Mouse (Mus musculus) kidney, embryonic 15.5 days (tissue): ENCODE measurements at regions not wholly inside any gene's neighbourhood (a gene's known extent, or its start where the extent isn't known, plus 50 kb on each side); places are given as distances from the start of the nearest gene placed in this dataset.
A peak's percentile ranks its signal among the peaks of the same experiment; 100 is the strongest.

Experiments used
- ATAC-seq: fragments of 200-750 bp; cut with Nextera tagmentation; replicated peaks from 2 replicates; pipeline ENCODE4 v1.8.0; 2017; ENCODE audit warnings: moderate TSS enrichment; ENCODE audit not compliant: low FRiP score
- H3K27ac ChIP-seq: fragments of 300-500 bp; sonication (generic); 2 replicates; pipeline ENCODE4 v1.5.1; 2015; ENCODE audit warnings: mild to moderate bottlenecking, inconsistent platforms
- H3K27me3 ChIP-seq: fragments of 300-500 bp; sonication (generic); 2 replicates; pipeline ENCODE4 v1.6.1; 2015; ENCODE audit warnings: inconsistent platforms
- H3K36me3 ChIP-seq: fragments of 300-500 bp; sonication (generic); 2 replicates; pipeline ENCODE4 v1.6.1; 2015; ENCODE audit warnings: inconsistent platforms
- H3K4me1 ChIP-seq: fragments of 300-500 bp; sonication (generic); 2 replicates; pipeline ENCODE4 v1.6.1; 2015; ENCODE audit warnings: inconsistent platforms
- H3K4me2 ChIP-seq: fragments of 300-500 bp; sonication (generic); 2 replicates; pipeline ENCODE4 v1.6.1; 2015; ENCODE audit warnings: moderate library complexity, mild to moderate bottlenecking, inconsistent platforms
- H3K4me3 ChIP-seq: fragments of 300-500 bp; sonication (generic); replicated peaks from 2 replicates; pipeline ENCODE4 v1.5.1; 2015; ENCODE audit warnings: mild to moderate bottlenecking, inconsistent platforms
- H3K9ac ChIP-seq: fragments of 300-500 bp; sonication (generic); 2 replicates; pipeline ENCODE4 v1.6.1; 2015; ENCODE audit warnings: mild to moderate bottlenecking, inconsistent platforms
- H3K9me3 ChIP-seq: fragments of 300-500 bp; sonication (generic); replicated peaks from 2 replicates; pipeline ENCODE4 v1.6.1; 2016; ENCODE audit warnings: inconsistent platforms
- WGBS: fragments of 180-500 bp; shearing (Covaris S2); methylation state at CpG from one replicate; pipeline ENCODE4 v1.1.7; 2015; ENCODE audit warnings: mixed read lengths; 5-methylcytosine and 5-hydroxymethylcytosine counted together

DNA sequence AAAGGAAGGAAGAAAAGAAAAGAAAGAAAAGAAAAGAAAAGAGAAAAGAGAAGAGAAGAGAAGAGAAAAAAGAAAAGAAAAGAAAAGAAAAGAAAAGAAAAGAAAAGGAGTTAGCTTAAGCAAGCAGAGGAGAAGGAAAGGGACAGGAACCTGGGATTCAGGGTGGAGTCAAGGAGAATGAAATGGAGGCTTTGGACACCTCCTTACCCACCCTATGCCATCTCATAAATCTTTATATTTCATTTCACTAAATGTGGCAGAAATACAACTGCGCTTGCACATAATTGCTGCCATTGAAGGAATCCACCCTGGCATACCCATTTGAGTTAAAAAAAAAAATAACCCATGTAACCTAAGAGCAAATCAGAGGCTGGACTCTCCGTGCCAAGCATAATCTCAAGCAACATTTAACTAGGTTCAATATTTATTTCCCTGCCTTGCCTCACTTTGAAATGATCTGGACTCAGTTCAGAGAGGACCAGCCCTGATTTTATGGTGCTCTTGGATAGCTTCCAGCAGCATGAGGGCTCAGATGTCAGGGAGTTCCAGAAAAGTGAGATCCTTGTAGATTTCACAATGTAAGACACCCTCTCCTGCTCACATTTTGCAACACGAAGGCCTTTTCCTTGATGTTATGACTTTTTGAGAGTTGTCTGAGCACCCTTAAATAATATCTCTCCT is 456.2 kb downstream of the Pik3r1 start:
- Histone ChIP-seq H3K4me1 (peaks cover 14% of the 10 kb centered on the region; the same call in 1 of the 2 replicates), H3K27me3 (no peaks in the 10 kb centered on the region), H3K36me3 (no peaks in the 10 kb centered on the region), H3K9me3 (no peaks in the 10 kb centered on the region), H3K27ac (0 out of 2 replicates have a peak overlapping the region, but pooled peaks have one; percentile 20), H3K4me3 (no peak overlapping the region), H3K9ac (no peak overlapping the region), H3K4me2 (no peak overlapping the region)
- WGBS = 27% methylated on average over 3 of the region's 3 CpGs
- ATAC-seq = 0 out of 2 replicates have a peak, but pooled peaks have one; percentile 58

DNA sequence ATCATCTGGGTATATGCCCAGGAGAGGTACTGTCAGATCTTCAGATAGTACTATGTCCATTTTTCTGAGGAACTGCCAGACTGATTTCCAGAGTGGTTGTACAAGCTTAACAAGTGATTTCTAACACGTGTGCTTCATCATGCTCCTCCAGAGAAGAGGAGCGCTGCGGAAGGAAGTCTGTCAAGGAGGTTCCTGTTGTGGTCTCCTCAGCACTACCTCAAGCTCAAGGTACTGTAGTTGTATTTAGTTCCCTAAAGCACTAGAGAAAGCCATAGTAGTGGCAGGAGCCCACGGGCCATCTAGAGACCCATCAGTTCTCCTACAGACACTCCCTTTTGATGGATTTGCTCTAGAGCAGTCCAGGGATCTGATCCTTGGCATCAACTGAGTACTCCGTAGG is 459.3 kb downstream of the Pik3r1 start:
- ATAC-seq = no peak
- H3K9ac ChIP-seq = no peak overlapping the region
- 85% methylated on average over 5 of the region's 5 CpGs for WGBS

DNA sequence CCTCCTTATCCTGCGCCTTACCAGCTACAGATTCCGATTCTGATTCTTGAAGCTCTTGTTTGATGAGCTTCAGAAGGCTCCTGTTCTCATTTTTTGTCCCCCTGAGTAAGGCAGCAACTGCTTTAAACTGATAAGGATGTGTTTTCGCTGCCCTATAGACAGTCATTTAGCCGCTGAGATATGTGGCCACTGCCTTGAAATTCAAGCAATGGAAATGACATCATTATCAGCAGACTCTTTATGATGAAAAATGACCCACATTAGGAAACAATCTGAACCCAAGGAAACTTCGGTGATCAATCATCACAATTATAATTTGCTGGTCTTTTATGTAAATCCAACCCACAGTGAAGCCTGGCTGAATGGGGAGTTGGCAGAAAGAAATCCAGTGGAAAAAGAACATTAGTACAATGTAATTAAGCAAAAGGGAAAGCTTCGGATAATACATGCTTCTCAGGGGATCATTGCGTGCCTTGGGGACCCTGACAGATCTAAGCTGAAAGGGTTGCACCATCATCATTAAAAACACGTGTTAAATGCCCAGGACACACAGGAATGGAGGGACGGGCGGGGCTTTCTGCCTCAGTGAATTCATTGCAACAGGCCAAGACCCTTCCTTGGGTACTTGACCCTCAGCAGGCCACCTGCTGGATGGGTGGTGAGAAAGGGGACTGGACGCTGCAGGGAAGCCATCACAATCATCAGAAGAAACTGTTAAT is 462.2 kb downstream of the Pik3r1 start:
- H3K27ac ChIP-seq = no peak overlapping the region
- H3K36me3 ChIP-seq = no peaks in the 10 kb centered on the region
- WGBS = 66% methylated on average over 11 of the region's 11 CpGs
- H3K4me1 ChIP-seq = 0 out of 2 replicates have a peak, but pooled peaks cover under 1% of the 10 kb centered on the region
- no peaks in the 10 kb centered on the region for H3K27me3 ChIP-seq
- no peak for ATAC-seq
- H3K4me2 ChIP-seq = no peak overlapping the region
- H3K4me3 ChIP-seq = no peak overlapping the region
- no peak overlapping the region for H3K9ac ChIP-seq
- no peaks in the 10 kb centered on the region for H3K9me3 ChIP-seq

More for the DNA sequence above, 459.3 kb downstream of the Pik3r1 start:
- no peak overlapping the region for H3K27ac ChIP-seq
- H3K4me3 ChIP-seq = no peak overlapping the region
- no peaks in the 10 kb centered on the region for H3K36me3 ChIP-seq
- no peak overlapping the region for H3K4me2 ChIP-seq
- peaks cover 10% of the 10 kb centered on the region; the same call in 1 of the 2 replicates for H3K4me1 ChIP-seq
- H3K27me3 ChIP-seq = no peaks in the 10 kb centered on the region
- no peaks in the 10 kb centered on the region for H3K9me3 ChIP-seq

DNA sequence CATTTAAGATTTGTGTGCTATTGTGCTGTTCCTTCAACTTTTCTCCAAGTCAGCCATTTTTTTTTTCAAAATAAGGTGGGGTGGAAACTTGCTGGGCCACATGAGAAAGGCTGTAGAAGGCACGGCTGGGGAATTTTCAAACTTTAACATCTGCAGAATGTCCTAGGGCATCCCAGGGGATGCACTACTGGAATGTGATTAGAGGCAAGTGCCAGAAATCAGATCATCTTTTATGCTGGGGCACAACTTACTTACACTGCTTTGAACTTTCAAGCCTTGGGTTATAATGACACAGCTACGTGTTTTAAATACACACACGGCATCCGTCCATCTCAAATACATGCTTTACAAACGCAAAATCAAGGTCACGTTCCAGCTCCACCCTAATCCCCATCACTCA is 463.0 kb downstream of the Pik3r1 start:
- H3K4me2 ChIP-seq = no peak overlapping the region
- H3K36me3 ChIP-seq = no peaks in the 10 kb centered on the region
- H3K9me3 ChIP-seq = no peaks in the 10 kb centered on the region
- ATAC-seq = no peak
- H3K27me3 ChIP-seq = no peaks in the 10 kb centered on the region
- 56% methylated on average over 6 of the region's 6 CpGs for WGBS
- H3K27ac ChIP-seq = no peak overlapping the region
- no peak overlapping the region for H3K9ac ChIP-seq
- H3K4me3 ChIP-seq = no peak overlapping the region
- H3K4me1 ChIP-seq = no peaks in the 10 kb centered on the region

DNA sequence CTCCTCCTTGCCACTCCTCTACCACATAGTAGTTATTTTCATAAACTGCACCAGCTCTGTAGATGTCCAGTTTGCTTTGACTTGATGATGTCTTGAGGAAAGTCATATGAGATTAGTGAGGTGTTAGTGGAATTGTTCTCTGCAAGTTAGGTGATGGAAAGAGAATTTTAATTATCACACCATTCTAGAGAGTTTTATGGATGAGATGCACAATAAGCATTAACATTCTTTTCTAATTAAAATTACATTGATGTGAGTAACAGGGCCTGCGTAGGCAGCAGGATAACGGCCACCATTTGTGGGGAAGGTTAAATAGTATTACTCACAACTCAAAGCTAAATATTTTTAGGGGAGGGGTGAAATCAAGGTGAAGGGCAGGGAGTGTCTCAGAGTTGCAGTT is 466.7 kb downstream of the Pik3r1 start:
- no peaks in the 10 kb centered on the region for H3K27me3 ChIP-seq
- no peak overlapping the region for H3K4me3 ChIP-seq
- 66% methylated on average over 2 of the region's 2 CpGs for WGBS
- no peaks in the 10 kb centered on the region for H3K36me3 ChIP-seq
- H3K4me2 ChIP-seq = no peak overlapping the region
- no peaks in the 10 kb centered on the region for H3K9me3 ChIP-seq
- no peak for ATAC-seq
- no peaks in the 10 kb centered on the region for H3K4me1 ChIP-seq
- no peak overlapping the region for H3K9ac ChIP-seq
- no peak overlapping the region for H3K27ac ChIP-seq

DNA sequence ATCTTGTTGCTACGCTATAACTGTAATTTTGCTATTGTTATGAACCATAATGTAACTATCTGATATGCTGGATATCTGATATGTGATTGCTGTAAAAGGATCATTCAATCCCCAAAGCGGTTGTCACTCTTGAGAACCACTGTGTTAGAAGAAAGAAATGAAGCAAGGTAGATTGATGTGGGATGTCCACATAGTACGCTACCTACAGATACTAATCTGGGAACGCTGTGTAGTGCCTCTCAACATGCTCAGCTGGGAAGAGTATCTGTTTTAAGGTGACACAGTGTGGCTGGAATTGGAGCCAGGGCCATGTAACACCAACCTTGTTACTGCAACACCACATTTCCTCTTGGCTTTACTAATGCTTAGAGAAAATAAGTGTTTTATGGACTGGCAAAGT is 456.2 kb upstream of the Slc30a5 start:
- 90% methylated on average over 4 of the region's 4 CpGs for WGBS
- no peaks in the 10 kb centered on the region for H3K27me3 ChIP-seq
- no peak overlapping the region for H3K27ac ChIP-seq
- H3K4me3 ChIP-seq = no peak overlapping the region
- no peak overlapping the region for H3K4me2 ChIP-seq
- no peaks in the 10 kb centered on the region for H3K36me3 ChIP-seq
- no peak for ATAC-seq
- H3K9me3 ChIP-seq = no peaks in the 10 kb centered on the region
- no peak overlapping the region for H3K9ac ChIP-seq
- H3K4me1 ChIP-seq = no peaks in the 10 kb centered on the region

DNA sequence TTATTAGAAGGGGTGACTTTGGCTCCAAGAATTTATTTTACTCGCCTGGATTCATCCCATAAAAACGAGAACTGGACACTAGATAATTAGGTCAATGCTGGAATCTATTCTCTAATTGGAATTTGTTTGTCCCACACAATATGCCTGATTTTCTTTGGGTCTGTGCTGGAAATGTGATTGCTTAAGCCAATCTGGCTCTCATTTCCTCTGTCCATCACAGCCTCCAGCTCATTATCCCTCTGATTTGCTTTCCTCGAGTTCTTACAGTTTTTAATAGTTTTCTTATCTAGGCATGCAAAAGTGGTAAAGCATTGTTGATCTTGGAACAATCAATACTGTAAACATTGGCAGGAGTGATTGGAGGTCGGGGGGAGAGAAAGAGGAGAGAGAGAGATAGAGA is 453.9 kb upstream of the Slc30a5 start:
- Histone ChIP-seq H3K27ac (no peak overlapping the region), H3K9me3 (no peaks in the 10 kb centered on the region), H3K9ac (no peak overlapping the region), H3K4me2 (no peak overlapping the region), H3K36me3 (no peaks in the 10 kb centered on the region), H3K4me1 (no peaks in the 10 kb centered on the region), H3K4me3 (no peak overlapping the region), H3K27me3 (no peaks in the 10 kb centered on the region)
- ATAC-seq = no peak
- WGBS = 53% methylated on average over 4 of the region's 4 CpGs

DNA sequence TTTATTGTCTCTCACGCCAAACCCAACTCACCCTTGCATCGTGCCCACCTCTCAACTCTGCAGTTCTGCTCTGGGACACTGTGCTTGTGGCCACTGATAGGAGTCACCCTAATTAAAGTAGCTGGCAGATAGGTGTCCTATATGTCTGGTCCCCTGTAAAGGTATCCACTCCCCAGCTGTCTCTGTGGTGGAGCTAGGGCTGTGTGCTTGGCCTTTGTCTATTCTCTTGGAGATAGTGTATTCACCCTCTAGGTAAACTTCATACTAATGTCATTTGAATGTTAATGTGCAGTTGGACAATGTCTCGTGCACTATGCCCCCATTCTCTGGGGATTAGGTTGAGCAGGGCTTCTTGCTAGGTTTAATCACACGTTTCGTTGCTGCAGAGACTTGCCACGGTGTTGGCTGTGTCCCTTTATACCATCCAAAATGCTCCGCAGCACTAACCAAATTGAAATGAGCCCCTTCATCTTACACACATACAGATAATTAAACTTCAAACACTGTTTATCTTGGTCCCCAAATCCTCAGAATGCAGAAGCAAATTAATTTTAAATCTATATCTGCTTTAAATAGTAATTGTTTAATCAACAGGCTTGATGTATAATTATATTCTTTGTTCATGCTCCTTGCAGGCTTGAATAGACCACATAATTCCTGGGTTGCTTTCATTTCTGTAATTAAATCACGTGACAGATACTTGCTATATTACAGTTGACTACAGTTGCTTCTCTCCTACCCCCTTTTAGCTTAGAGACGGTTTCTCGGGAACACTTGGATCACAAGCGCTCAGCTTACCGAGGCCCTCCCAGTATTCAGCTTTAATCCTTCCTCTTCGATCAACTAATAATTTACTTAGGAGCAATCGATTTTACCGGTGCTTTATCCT is 453.0 kb upstream of the Slc30a5 start:
- ATAC-seq = no peak
- H3K4me1 ChIP-seq = no peaks in the 10 kb centered on the region
- no peaks in the 10 kb centered on the region for H3K9me3 ChIP-seq
- WGBS = 86% methylated on average over 15 of the region's 15 CpGs
- H3K36me3 ChIP-seq = no peaks in the 10 kb centered on the region
- H3K4me2 ChIP-seq = no peak overlapping the region
- H3K27me3 ChIP-seq = no peaks in the 10 kb centered on the region
- H3K27ac ChIP-seq = no peak overlapping the region
- H3K9ac ChIP-seq = no peak overlapping the region
- no peak overlapping the region for H3K4me3 ChIP-seq

DNA sequence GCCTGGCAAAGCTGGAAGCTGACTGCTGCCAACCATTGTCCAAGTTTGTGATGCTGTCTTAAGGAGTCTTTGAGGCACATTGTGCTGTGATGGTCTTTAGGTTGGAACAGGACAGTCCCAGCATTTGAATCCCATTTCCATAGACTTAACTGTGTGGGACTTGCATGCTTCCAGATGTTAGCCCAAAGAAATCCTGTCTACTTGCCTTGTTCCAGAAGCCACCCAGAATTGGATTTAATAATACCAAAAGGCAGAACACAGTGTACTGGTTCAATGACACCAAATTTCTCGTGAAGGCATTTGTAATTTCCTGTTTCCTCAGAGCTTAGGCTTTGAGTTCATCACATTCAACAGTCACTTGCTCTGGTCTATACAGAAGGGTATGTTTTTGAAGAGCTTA is 444.9 kb upstream of the Slc30a5 start:
- 80% methylated on average over 1 of the region's 1 CpGs for WGBS
- H3K27me3 ChIP-seq = no peaks in the 10 kb centered on the region
- H3K27ac ChIP-seq = no peak overlapping the region
- no peak overlapping the region for H3K9ac ChIP-seq
- H3K4me3 ChIP-seq = no peak overlapping the region
- H3K4me2 ChIP-seq = no peak overlapping the region
- H3K9me3 ChIP-seq = no peaks in the 10 kb centered on the region
- ATAC-seq = no peak
- no peaks in the 10 kb centered on the region for H3K36me3 ChIP-seq
- H3K4me1 ChIP-seq = 0 out of 2 replicates have a peak, but pooled peaks cover 3% of the 10 kb centered on the region

DNA sequence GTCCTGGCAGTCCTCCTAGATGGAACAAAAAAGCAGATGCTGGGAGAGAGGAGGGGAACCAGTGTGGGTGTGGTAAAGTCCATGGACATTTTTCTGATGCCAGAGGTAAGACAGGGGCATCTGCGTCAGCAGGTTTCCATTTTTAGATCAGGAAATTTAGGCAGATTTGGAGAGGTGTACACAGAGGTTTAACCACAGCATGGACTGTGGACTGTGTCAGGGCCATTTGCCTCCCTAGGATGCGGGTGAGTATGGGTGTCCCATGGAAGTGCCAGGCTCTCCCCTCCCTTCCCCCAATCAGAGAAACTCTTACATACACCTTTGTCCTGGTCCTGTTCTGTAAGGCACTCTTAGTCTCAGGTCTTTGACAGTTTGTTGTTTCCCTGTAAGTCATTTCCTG is 443.5 kb upstream of the Slc30a5 start:
- Histone ChIP-seq H3K9ac (no peak overlapping the region), H3K4me2 (no peak overlapping the region), H3K27ac (no peak overlapping the region), H3K9me3 (no peaks in the 10 kb centered on the region), H3K27me3 (no peaks in the 10 kb centered on the region), H3K4me3 (no peak overlapping the region), H3K36me3 (no peaks in the 10 kb centered on the region), H3K4me1 (0 out of 2 replicates have a peak, but pooled peaks cover 3% of the 10 kb centered on the region)
- ATAC-seq = no peak
- WGBS = 90% methylated on average over 2 of the region's 2 CpGs

DNA sequence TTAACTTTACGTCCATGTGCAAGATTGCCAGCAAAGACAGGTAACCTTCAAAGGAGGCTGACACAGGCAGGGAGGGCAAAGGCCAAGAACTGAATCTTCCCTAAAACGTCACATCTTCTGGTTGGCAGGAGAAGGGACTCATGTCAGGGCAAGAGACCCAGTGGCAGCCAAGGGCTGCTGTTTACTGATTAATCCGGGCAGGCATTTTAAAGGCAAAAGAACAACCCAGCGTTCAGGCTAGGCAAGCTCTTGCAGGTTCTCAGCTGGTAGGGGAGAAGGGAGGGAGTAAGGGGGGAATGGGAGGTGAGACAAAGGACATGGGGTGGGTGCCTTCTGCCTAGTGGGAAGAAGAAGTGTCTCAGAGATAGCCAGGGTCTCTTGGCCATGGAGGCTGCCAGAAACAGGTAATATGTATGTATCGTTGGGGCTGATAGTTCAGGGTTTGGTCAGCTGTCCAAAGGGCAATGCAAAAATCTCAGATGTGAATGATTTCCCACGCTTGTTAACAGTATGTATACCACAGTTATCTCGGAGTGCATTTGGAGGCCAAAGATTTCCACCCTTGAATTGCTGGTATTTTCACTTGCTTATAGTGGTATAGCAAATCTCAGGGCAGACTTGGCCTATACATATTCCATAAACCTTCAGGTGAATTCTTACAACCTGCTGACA is 441.4 kb upstream of the Slc30a5 start:
- Histone ChIP-seq H3K36me3 (no peaks in the 10 kb centered on the region), H3K9me3 (no peaks in the 10 kb centered on the region), H3K4me3 (no peak overlapping the region), H3K27ac (peak overlapping the region; percentile 48; the same call in 1 of the 2 replicates), H3K4me1 (0 out of 2 replicates have a peak, but pooled peaks cover 3% of the 10 kb centered on the region), H3K9ac (no peak overlapping the region), H3K27me3 (no peaks in the 10 kb centered on the region), H3K4me2 (no peak overlapping the region)
- WGBS = 62% methylated on average over 7 of the region's 7 CpGs
- peak; percentile 87 for ATAC-seq
